Mouse (Mus musculus) gastrocnemius, postnatal 25 days (tissue): ENCODE data around the gene Ttc27. TPM values are rescaled to one million over a fixed set of nuclear protein-coding genes. Genes with fewer than 3 reads are reported as not detected.

Experiments used
- DNase-seq: peaks from one replicate; pipeline ENCODE4 v3.0.0; 2022
- total RNA-seq, 2 experiments: library from RNA; stranded (reverse); gene quantifications; 1 replicate in 1 of 2; 2 replicates in 1 of 2; pipeline ENCODE4 v1.2.3; 2021

Ttc27 gene
- total RNA-seq, 2 experiments from 2014 or later, result 9.1 to 12.6 TPM

DNA sequence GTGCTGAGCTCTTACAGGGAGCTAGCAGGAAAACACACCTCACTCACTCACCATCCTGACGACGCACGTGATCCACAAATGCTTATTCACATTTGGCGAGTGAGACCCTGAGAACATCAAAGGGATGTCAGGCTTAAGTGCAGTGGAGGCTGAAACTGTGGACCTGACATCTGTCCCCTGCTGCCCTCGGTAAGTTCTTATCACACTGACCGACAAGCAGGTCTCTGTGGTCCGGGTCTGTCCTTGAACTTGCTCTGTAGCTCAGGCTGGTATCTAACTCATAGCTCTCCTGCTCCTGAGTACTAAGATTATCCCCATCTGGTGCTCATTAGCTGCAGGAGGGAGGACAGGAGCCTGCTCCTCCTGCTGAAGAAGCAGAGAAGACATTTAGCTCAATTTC lies 162.2 kb downstream of the Ttc27 start:
- DNase-seq, result no peak

GRCm38 (mm10) chr17:74887039-74887438 lies 169.5 kb downstream of the Ttc27 start:
- DNase-seq, result no peak

DNA sequence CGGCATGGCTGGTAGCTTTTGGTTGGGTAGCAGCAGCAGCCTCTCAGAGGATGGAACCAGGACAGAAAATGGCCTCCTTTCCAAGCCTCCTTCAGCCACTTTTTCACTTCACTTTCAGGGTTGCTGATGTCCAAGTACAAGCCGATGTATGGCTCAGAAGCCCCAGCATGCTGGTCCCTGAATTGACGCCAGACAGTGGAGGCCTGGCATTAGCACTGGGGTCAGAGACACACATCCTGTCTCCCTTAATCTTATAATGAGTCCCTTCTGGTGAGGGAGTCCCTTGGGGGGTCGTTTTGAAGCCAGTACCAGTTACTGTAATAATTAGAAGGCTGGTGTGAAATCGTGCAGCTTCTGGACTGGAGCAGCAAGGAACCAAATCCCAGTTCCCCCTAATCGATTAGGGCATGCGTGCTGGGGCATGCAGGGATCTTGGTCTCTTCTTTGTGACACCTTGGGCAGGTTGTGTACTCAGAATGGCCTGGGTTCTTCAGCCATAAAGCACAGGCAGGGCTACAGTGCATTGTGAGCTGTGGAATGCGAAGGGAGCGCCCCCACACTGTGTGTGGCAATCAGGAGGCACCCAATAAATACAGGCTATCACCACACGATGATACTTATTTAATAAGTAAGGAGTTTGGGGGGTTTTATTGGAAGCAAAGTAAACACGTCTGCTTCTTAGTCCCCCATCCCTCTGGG lies 171.5 kb downstream of the Ttc27 start:
- DNase-seq, result no peak

GRCm38 (mm10) chr17:74889535-74890117 lies 172.1 kb downstream of the Ttc27 start:
- DNase-seq, result no peak

- no peak for DNase-seq
Observed at GRCm38 (mm10) chr17:74902453-74902852, 184.9 kb downstream of the Ttc27 start.

DNA sequence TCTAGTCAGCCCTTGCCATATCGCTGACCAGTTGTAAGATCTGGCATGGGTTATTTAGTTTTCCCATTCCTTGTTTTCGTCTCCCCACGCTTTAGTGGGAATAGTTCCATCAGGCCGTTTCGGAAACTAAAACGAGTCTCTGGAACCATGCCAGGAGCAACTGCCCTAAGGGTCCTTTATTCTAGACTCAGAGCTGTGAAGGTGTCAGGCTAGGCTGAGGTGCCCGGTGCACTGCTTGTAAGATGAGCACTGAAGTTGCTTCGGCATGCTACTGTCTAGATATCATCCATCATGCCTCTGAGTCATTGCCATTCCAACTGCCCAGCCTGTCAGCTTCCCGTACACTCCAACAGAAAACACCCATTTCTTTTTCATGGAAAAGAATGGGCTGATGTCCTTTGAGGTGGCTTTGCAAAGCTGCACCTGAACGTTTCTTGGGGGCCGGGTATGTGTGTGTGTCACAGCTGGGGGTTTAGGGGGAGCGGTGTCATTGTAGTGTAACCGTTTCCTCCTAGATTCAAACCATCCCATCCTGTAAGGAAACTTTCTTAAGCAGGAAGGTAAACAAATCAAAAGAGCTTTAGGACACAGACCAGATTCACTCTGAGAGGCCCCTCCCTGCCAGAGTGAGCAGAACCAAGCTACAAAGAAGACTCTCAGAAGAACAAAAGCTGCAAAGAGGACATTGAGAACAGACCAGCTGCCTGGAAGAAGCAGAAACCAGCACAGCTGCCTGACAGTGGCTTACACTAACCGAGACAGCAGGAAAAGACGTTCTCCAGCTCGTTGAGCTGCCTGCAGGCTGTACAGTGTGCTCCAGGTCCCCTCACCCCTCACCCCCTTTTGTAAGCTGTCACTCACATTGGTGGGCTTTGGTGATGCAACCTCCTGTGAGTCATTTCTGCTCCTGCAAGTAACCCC lies 186.1 kb downstream of the Ttc27 start:
- DNase-seq, result no peak

DNA sequence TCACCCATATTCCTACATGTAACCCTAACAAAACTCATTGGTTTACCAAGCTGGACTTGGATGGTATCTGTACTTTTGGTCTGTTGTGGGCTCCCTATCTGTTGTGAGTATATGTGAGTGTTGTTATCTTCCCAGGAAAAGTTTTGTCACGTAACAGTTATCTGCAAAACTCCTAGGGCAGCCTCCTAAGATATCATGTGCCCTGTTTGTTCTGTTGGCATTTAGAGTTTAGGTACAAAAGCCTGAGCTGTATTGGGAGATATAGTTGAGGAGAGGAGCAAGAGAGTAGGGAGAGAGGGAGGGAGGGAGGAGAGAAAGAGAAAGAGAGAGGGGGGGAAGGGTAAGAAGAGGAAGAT lies 186.8 kb downstream of the Ttc27 start:
- no peak for DNase-seq

DNA sequence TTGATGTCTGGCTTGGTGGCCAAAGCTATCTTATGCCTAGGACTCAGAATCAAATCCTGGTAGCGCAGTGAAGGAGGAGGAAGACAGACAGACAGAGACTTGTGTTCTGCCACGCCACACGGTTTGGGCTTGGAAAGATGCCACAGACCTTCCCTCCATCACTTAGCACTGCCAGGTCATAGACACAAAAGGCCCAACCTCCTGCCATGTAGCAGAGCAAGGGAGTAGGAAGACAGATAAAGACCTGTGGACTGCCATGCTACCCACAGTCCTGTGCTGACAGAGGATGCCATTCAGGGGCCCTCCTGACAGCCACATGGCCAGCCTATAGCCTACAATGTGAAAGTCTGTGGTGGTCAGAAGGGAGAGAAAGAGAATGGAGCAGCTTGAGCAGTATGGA lies 187.4 kb downstream of the Ttc27 start:
- DNase-seq, result no peak

DNA sequence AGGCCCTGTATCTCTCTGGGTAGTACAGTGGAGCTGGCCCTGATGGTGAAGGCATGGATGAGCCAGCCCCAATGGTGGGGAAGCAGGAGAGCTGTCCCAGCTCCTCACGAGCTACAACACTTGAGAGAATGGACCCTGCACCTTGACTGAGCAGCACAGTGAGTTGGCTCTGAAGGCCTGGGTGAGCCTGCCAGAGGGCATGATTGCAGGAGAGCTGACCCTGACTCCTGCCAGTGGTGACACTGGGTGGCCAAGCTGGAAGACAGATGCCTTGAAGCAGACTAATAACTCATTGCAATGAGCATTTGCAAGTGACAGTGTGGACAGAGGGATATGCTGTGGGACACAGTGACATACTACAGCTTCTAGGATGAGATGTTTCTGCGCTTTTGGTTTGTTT lies 195.5 kb downstream of the Ttc27 start:
- no peak for DNase-seq

Other genes starting within 250 kb of the Ttc27 start
- gene Yipf4, start 228.2 kb upstream of the Ttc27 start, total RNA-seq, result 10 to 100 TPM; 25.8 to 30.1 TPM
- 10 to 100 TPM; 50.0 to 53.7 TPM for gene Birc6, start 189.4 kb upstream of the Ttc27 start, total RNA-seq